Comparison of ENCODE assay signal across 9 mouse cellular contexts in genomic region chr9:114368471-114368858, GRCm38 (mm10). TPM values are rescaled to one million over a fixed set of nuclear protein-coding genes. Genes with fewer than 3 reads are reported as not detected.
A peak's percentile ranks its signal among the peaks of the same experiment; 100 is the strongest.
DNase-seq lines count a peak whose midpoint lies in the region; ATAC-seq and TF ChIP-seq lines count a peak whose summit lies in the region.
"Had no signal": no experiment of that assay in that cellular context is flagged by ENCODE, and none has a peak within 500 bp of the region (broad histone marks: within the 10 kb centered on the region; RNA-seq: fewer than 3 reads in every experiment).

No protein-coding gene starts in this region.

- peaks cover 3% of the 10 kb centered on the region for H3K36me3 ChIP-seq in heart, embryonic 12.5 days
- no peaks in the 10 kb centered on the region; a peak in 1 of 4 replicates for H3K36me3 ChIP-seq in MEL (ENCODE audit: control insufficient read depth in 1 of 2, insufficient read depth in 2 of 2, low read length in 2 of 2)
- H3K36me3 ChIP-seq in hindbrain, embryonic 12.5 days = no peaks in the 10 kb centered on the region
- H3K36me3 ChIP-seq in midbrain, embryonic 11.5 days (ENCODE audit: control insufficient read depth, insufficient read depth, low read length) = no peaks in the 10 kb centered on the region

- H3K9me3 ChIP-seq in heart, embryonic 12.5 days (replicated peaks) = no peaks in the 10 kb centered on the region
- no peaks in the 10 kb centered on the region for H3K9me3 ChIP-seq in MEL (replicated peaks; ENCODE audit: insufficient read depth, low read length)
- H3K9me3 ChIP-seq in hindbrain, embryonic 12.5 days (replicated peaks) = no peaks in the 10 kb centered on the region
- no peaks in the 10 kb centered on the region for H3K9me3 ChIP-seq in midbrain, embryonic 11.5 days (ENCODE audit: control insufficient read depth, low read length)

- no peak for TF ChIP-seq EP300 in MEL (IDR thresholded peaks at IDR 0.05; ENCODE audit: low read depth in 1 of 2, low read length in 2 of 2)

- peak overlapping the region; percentile 76 for H3K4me2 ChIP-seq in heart, embryonic 12.5 days
- H3K4me2 ChIP-seq in hindbrain, embryonic 12.5 days (replicated peaks) = peak overlapping the region; percentile 85
- peak overlapping the region; percentile 89 for H3K4me2 ChIP-seq in midbrain, embryonic 11.5 days

- H3K4me3 ChIP-seq in heart, embryonic 12.5 days = peak overlapping the region; percentile 57
- H3K4me3 ChIP-seq in MEL (ENCODE audit: control insufficient read depth in 1 of 2, insufficient read depth in 1 of 2, low read depth in 2 of 2, low read length in 2 of 2) = peak overlapping the region; percentile 79 to 82
- H3K4me3 ChIP-seq in hindbrain, embryonic 12.5 days = peak overlapping the region; percentile 48
- peak overlapping the region; percentile 48 for H3K4me3 ChIP-seq in midbrain, embryonic 11.5 days (ENCODE audit: low read depth, low read length)

- no peaks in the 10 kb centered on the region for H3K27me3 ChIP-seq in heart, embryonic 12.5 days (replicated peaks)
- H3K27me3 ChIP-seq in MEL (ENCODE audit: control insufficient read depth in 1 of 2, insufficient read depth in 2 of 2, low read length in 2 of 2) = no peaks in the 10 kb centered on the region
- peaks cover 8% of the 10 kb centered on the region for H3K27me3 ChIP-seq in hindbrain, embryonic 12.5 days
- H3K27me3 ChIP-seq in midbrain, embryonic 11.5 days (ENCODE audit: control insufficient read depth, insufficient read depth, low read length) = no peaks in the 10 kb centered on the region; the same call in none of the 2 replicates

- TF ChIP-seq CTCF in MEL (IDR thresholded peaks at IDR 0.05 in 2 of 3, conservative IDR thresholded peaks at IDR 0.05 in 1 of 3; ENCODE audit: control insufficient read depth in 1 of 3, insufficient read depth in 1 of 3, low read depth in 2 of 3, low read length in 3 of 3, poor library complexity in 1 of 3, severe bottlenecking in 1 of 3) = no peak

- no peak for DNase-seq in heart, adult 9 months (ENCODE audit: low spot score in 2 of 2)
- no peak for DNase-seq in MEL (ENCODE audit: low read depth, low spot score)
- DNase-seq in midbrain, embryonic 11.5 days (ENCODE audit: low spot score, missing footprints) = no peak
- no peak for DNase-seq in left cerebral cortex, adult 9 months (ENCODE audit: low spot score in 2 of 2)
- no peak for DNase-seq in cerebellum, postnatal 10 days
- no peak for DNase-seq in T-cell, adult 2 months (ENCODE audit: low spot score)

- H3K27ac ChIP-seq in heart, embryonic 12.5 days (ENCODE audit: poor library complexity, severe bottlenecking) = no peak overlapping the region
- H3K27ac ChIP-seq in MEL (ENCODE audit: control insufficient read depth, low read depth, low read length) = peak overlapping the region; percentile 77
- H3K27ac ChIP-seq in hindbrain, embryonic 12.5 days = no peak overlapping the region
- H3K27ac ChIP-seq in midbrain, embryonic 11.5 days (ENCODE audit: low read depth, low read length) = no peak overlapping the region

- TF ChIP-seq POLR2A in MEL (IDR thresholded peaks at IDR 0.05; ENCODE audit: control insufficient read depth in 1 of 2, insufficient read depth in 1 of 2, low read depth in 1 of 2, low read length in 2 of 2, poor library complexity in 1 of 2) = no peak

- H3K79me2 ChIP-seq in MEL (ENCODE audit: control insufficient read depth, insufficient read depth, low read length, poor library complexity) = peaks cover 9% of the 10 kb centered on the region

- 0 out of 2 replicates have a peak, but pooled peaks cover 4% of the 10 kb centered on the region for H3K4me1 ChIP-seq in heart, embryonic 12.5 days (replicated peaks)
- H3K4me1 ChIP-seq in MEL (ENCODE audit: control insufficient read depth in 1 of 2, insufficient read depth in 2 of 2, low read length in 2 of 2) = peaks cover 3 to 9% of the 10 kb centered on the region in 2 experiments
- peaks cover 6% of the 10 kb centered on the region; the same call in 1 of the 2 replicates for H3K4me1 ChIP-seq in hindbrain, embryonic 12.5 days
- H3K4me1 ChIP-seq in midbrain, embryonic 11.5 days (ENCODE audit: control insufficient read depth, insufficient read depth, low read length) = peaks cover 5% of the 10 kb centered on the region; the same call in 1 of the 2 replicates

- peak overlapping the region; percentile 71 for H3K9ac ChIP-seq in heart, embryonic 12.5 days
- H3K9ac ChIP-seq in MEL (ENCODE audit: control insufficient read depth, low read depth, low read length, poor library complexity, severe bottlenecking) = peak overlapping the region; percentile 91
- H3K9ac ChIP-seq in hindbrain, embryonic 12.5 days = peak overlapping the region; percentile 44
- peak overlapping the region; percentile 64 for H3K9ac ChIP-seq in midbrain, embryonic 11.5 days (ENCODE audit: low read length)

- ATAC-seq in heart, embryonic 12.5 days (ENCODE audit: insufficient number of reproducible peaks, low FRiP score) = 0 out of 2 replicates have a peak, but pooled peaks have one; percentile 24
- ATAC-seq in hindbrain, embryonic 12.5 days (ENCODE audit: low FRiP score) = peak; percentile 43; the same call in 1 of the 2 replicates
- peak; percentile 22; the same call in 1 of the 2 replicates for ATAC-seq in midbrain, embryonic 11.5 days (ENCODE audit: low FRiP score)

- 11% methylated on average over 12 of the region's 12 CpGs for WGBS in heart, embryonic 12.5 days
- 16% methylated on average over 12 of the region's 12 CpGs for WGBS in hindbrain, embryonic 12.5 days
- WGBS in midbrain, embryonic 11.5 days = 14% methylated on average over 12 of the region's 12 CpGs

- no peak for TF ChIP-seq RAD21 in MEL (IDR thresholded peaks at IDR 0.05; ENCODE audit: low read depth, low read length)

TF ChIP-seq in MEL, 35 proteins besides CTCF, POLR2A, EP300 and RAD21:
- TF ChIP-seq CHD1 (IDR thresholded peaks at IDR 0.05; ENCODE audit: low read depth, low read length) (no peak), POLR2AphosphoS5 (IDR thresholded peaks at IDR 0.05; ENCODE audit: borderline replicate concordance, low read depth, low read length) (no peak), ZNF384 (IDR thresholded peaks at IDR 0.05; ENCODE audit: low read depth, low read length) (no peak), MXI1 (IDR thresholded peaks at IDR 0.05; ENCODE audit: low read depth, low read length) (no peak; the same call in 1 of the 2 replicates), GABPA (IDR thresholded peaks at IDR 0.05; ENCODE audit: low read depth, low read length) (no peak), ZKSCAN1 (IDR thresholded peaks at IDR 0.05; ENCODE audit: low read depth, low read length) (no peak), HCFC1 (IDR thresholded peaks at IDR 0.05; ENCODE audit: low read depth, low read length) (0 out of 2 replicates have a peak, but pooled peaks have one; percentile 5)

RNA-seq across cellular contexts. Expression of gene Crtap, which starts 22.0 kb away (rescaled TPM):
- polyA plus RNA-seq in heart, embryonic 12.5 days (2016; fragmentation: Nextera tagmentation; extraction: Ambion mirVana) = 144 and 150 TPM in 2 replicates
- 17.3 and 21.5 TPM in 2 replicates for total RNA-seq in MEL (2012; rRNA removed)
- 10 to 100 TPM in 1 of 2 experiments, not detected in 1; 62.2 TPM for polyA plus RNA-seq in MEL (2012; ENCODE audit: insufficient read depth in 1 of 2, insufficient read length in 2 of 2, low read depth in 1 of 2, low replicate concordance in 2 of 2, missing spikeins in 1 of 2)
- 68.4 and 73.9 TPM in 2 replicates for polyA plus RNA-seq in hindbrain, embryonic 12.5 days (2016; fragmentation: Nextera tagmentation; extraction: Ambion mirVana)
- 37.6 and 38.7 TPM in 2 replicates for polyA plus RNA-seq in midbrain, embryonic 11.5 days (2014; fragmentation: Nextera tagmentation; extraction: Ambion mirVana)

RNA-seq across cellular contexts. Expression of gene Glb1, which starts 32.4 kb away (rescaled TPM):
- polyA plus RNA-seq in heart, embryonic 12.5 days (2016; fragmentation: Nextera tagmentation; extraction: Ambion mirVana) = 46.2 and 47.3 TPM in 2 replicates
- 7.0 and 8.1 TPM in 2 replicates for total RNA-seq in MEL (2012; rRNA removed)
- polyA plus RNA-seq in MEL (2012; ENCODE audit: insufficient read depth in 1 of 2, insufficient read length in 2 of 2, low read depth in 1 of 2, low replicate concordance in 2 of 2, missing spikeins in 1 of 2) = 10 to 100 TPM in 1 of 2 experiments, not detected in 1; 15.7 TPM
- polyA plus RNA-seq in hindbrain, embryonic 12.5 days (2016; fragmentation: Nextera tagmentation; extraction: Ambion mirVana) = 26.0 and 27.9 TPM in 2 replicates
- 20.9 and 25.6 TPM in 2 replicates for polyA plus RNA-seq in midbrain, embryonic 11.5 days (2014; fragmentation: Nextera tagmentation; extraction: Ambion mirVana)

RNA-seq across cellular contexts. Expression of gene Tmppe, which starts 32.4 kb away (rescaled TPM):
- 11.4 and 11.9 TPM in 2 replicates for polyA plus RNA-seq in heart, embryonic 12.5 days (2016; fragmentation: Nextera tagmentation; extraction: Ambion mirVana)
- 7.1 and 7.5 TPM in 2 replicates for total RNA-seq in MEL (2012; rRNA removed)
- 1 to 10 TPM in 1 of 2 experiments, not detected in 1; 9.2 TPM for polyA plus RNA-seq in MEL (2012; ENCODE audit: insufficient read depth in 1 of 2, insufficient read length in 2 of 2, low read depth in 1 of 2, low replicate concordance in 2 of 2, missing spikeins in 1 of 2)
- polyA plus RNA-seq in hindbrain, embryonic 12.5 days (2016; fragmentation: Nextera tagmentation; extraction: Ambion mirVana) = 9.1 and 10.3 TPM in 2 replicates
- polyA plus RNA-seq in midbrain, embryonic 11.5 days (2014; fragmentation: Nextera tagmentation; extraction: Ambion mirVana) = 3.1 and 3.8 TPM in 2 replicates

RNA-seq across cellular contexts. Expression of gene Bcl2a1c, which starts 38.5 kb away (rescaled TPM):
- not detected in 2 replicates for polyA plus RNA-seq in heart, embryonic 12.5 days (2016; fragmentation: Nextera tagmentation; extraction: Ambion mirVana)
- total RNA-seq in MEL (2012; rRNA removed) = not detected in 2 replicates
- polyA plus RNA-seq in MEL (2012; ENCODE audit: insufficient read depth in 1 of 2, insufficient read length in 2 of 2, low read depth in 1 of 2, low replicate concordance in 2 of 2, missing spikeins in 1 of 2) = not detected
- polyA plus RNA-seq in hindbrain, embryonic 12.5 days (2016; fragmentation: Nextera tagmentation; extraction: Ambion mirVana) = not detected in 2 replicates
- not detected in 2 replicates for polyA plus RNA-seq in midbrain, embryonic 11.5 days (2014; fragmentation: Nextera tagmentation; extraction: Ambion mirVana)
- polyA plus RNA-seq: gonadal fat pad, adult 2 months had no signal
